Mouse (Mus musculus): ENCODE data around the gene Etnk2. TPM values are rescaled to one million over a fixed set of nuclear protein-coding genes. Genes with fewer than 3 reads are reported as not detected.

Etnk2 gene
- total RNA-seq, 2 experiments from 2014 or later: 0.42 to 0.60 TPM

- peak in 1 of 2 experiments; percentile 43 for DNase-seq (ENCODE audit: low spot score in 2 of 2)
These were observed 17.1 kb downstream of the Etnk2 start for GRCm38 (mm10) chr1:133380347-133381065.

- DNase-seq (ENCODE audit: low spot score in 2 of 2): peak in 1 of 2 experiments; percentile 52
These were observed 18.6 kb downstream of the Etnk2 start for GRCm38 (mm10) chr1:133382008-133382407.

GRCm38 (mm10) chr1:133382552-133383155 is 19.3 kb downstream of the Etnk2 start:
- no peak for DNase-seq (ENCODE audit: low spot score in 2 of 2)

GRCm38 (mm10) chr1:133383157-133383783 is 19.9 kb downstream of the Etnk2 start:
- DNase-seq (ENCODE audit: low spot score in 2 of 2): no peak

- DNase-seq (ENCODE audit: low spot score in 2 of 2): peak in 1 of 2 experiments; percentile 67
These were observed 22.1 kb downstream of the Etnk2 start for GRCm38 (mm10) chr1:133385506-133385905.

- DNase-seq (ENCODE audit: low spot score in 2 of 2): no peak
These were observed 22.8 kb downstream of the Etnk2 start for GRCm38 (mm10) chr1:133386209-133386608.

GRCm38 (mm10) chr1:133387539-133388268 is 24.3 kb downstream of the Etnk2 start:
- DNase-seq (ENCODE audit: low spot score in 2 of 2): no peak

GRCm38 (mm10) chr1:133394702-133395101 is 31.3 kb downstream of the Etnk2 start:
- DNase-seq (ENCODE audit: low spot score in 2 of 2): no peak

GRCm38 (mm10) chr1:133396693-133397092 is 33.3 kb downstream of the Etnk2 start:
- DNase-seq (ENCODE audit: low spot score in 2 of 2): no peak

GRCm38 (mm10) chr1:133397094-133397482 is 33.7 kb downstream of the Etnk2 start:
- DNase-seq (ENCODE audit: low spot score in 2 of 2): no peak

GRCm38 (mm10) chr1:133397483-133398237 is 34.3 kb downstream of the Etnk2 start:
- no peak for DNase-seq (ENCODE audit: low spot score in 2 of 2)

- DNase-seq (ENCODE audit: low spot score in 2 of 2): no peak
These were observed 36.8 kb downstream of the Etnk2 start for GRCm38 (mm10) chr1:133400014-133400725.

- no peak for DNase-seq (ENCODE audit: low spot score in 2 of 2)
These were observed 40.6 kb downstream of the Etnk2 start for GRCm38 (mm10) chr1:133404005-133404404.

- DNase-seq (ENCODE audit: low spot score in 2 of 2): no peak
These were observed 43.2 kb downstream of the Etnk2 start for GRCm38 (mm10) chr1:133406614-133407013.

- no peak for DNase-seq (ENCODE audit: low spot score in 2 of 2)
These were observed 44.1 kb downstream of the Etnk2 start for GRCm38 (mm10) chr1:133407436-133407835.

GRCm38 (mm10) chr1:133408321-133408720 is 44.9 kb downstream of the Etnk2 start:
- DNase-seq (ENCODE audit: low spot score in 2 of 2): no peak

- no peak for DNase-seq (ENCODE audit: low spot score in 2 of 2)
These were observed 45.6 kb downstream of the Etnk2 start for GRCm38 (mm10) chr1:133408880-133409516.

- DNase-seq (ENCODE audit: low spot score in 2 of 2): no peak
These were observed 46.4 kb downstream of the Etnk2 start for GRCm38 (mm10) chr1:133409786-133410185.

- DNase-seq (ENCODE audit: low spot score in 2 of 2): no peak
These were observed 48.3 kb downstream of the Etnk2 start for GRCm38 (mm10) chr1:133411506-133412147.

Data from gastrocnemius, postnatal 4 days (tissue).